Mouse (Mus musculus) telencephalon, adult 2 months (tissue): ENCODE data around the gene Mkrn3.

Source experiments
- DNase-seq: peaks from one replicate; pipeline ENCODE4 v3.0.0-alpha.2; 2011; ENCODE audit warnings: low read depth, low spot score

Mkrn3 gene

GRCm38 (mm10) chr7:62378529-62378928 is 41.4 kb downstream of the Mkrn3 start:
- no peak for DNase-seq

GRCm38 (mm10) chr7:62377313-62377712 is 42.6 kb downstream of the Mkrn3 start:
- no peak for DNase-seq

GRCm38 (mm10) chr7:62376510-62377304 is 43.2 kb downstream of the Mkrn3 start, which contains the start of gene Magel2:
TSS of gene Magel2 (plus strand) at chr7:62377010.
- DNase-seq, result no peak

GRCm38 (mm10) chr7:62375658-62376057 is 44.3 kb downstream of the Mkrn3 start:
- DNase-seq, result no peak
